Mouse (Mus musculus) lung, adult 2 months (tissue): ENCODE measurements around the gene Fasn. TPM values are rescaled to one million over a fixed set of nuclear protein-coding genes. Genes with fewer than 3 reads are reported as not detected.
A peak's percentile ranks its signal among the peaks of the same experiment; 100 is the strongest.
"Not testable (repeated sequence)": the region's sequence is repeated elsewhere in the genome, so short reads cannot be mapped to it uniquely, and the experiment has no call there.

Source experiments
- DNase-seq: peaks from one replicate; pipeline ENCODE4 v3.0.0; 2022
- H3K4me1 ChIP-seq: fragments of 200-500 bp; 2 replicates; pipeline ENCODE4 v1.6.1; 2011; ENCODE audit warnings: low read length; ENCODE audit not compliant: control insufficient read depth, insufficient read depth
- H3K4me3 ChIP-seq: fragments of 200-500 bp; replicated peaks from 2 replicates; pipeline ENCODE3; 2011; ENCODE audit warnings: low read depth, mild to moderate bottlenecking, control low read depth, low read length; ENCODE audit errors: extremely low read depth
- CTCF ChIP-seq: fragments of 200-500 bp; IDR thresholded peaks from 2 replicates; pipeline ENCODE4 v1.5.1; 2011; ENCODE audit warnings: mild to moderate bottlenecking, low read length, control low read depth; ENCODE audit not compliant: insufficient read depth
- POLR2A ChIP-seq: fragments of 200-500 bp; IDR thresholded peaks from 2 replicates; pipeline ENCODE4 v1.6.1; 2011; ENCODE audit warnings: low read depth, mild to moderate bottlenecking, control low read depth, low read length, borderline replicate concordance; ENCODE audit errors: extremely low read depth
- WGBS: fragments of 180-500 bp; shearing (Covaris S2); methylation state at CpG from one replicate; pipeline ENCODE4 v1.1.7; 2018; 5-methylcytosine and 5-hydroxymethylcytosine counted together
- polyA plus RNA-seq: library from polyadenylated mRNA; depleted of rRNA; stranded (reverse); fragments of >200 nt; gene quantifications from 2 replicates; pipeline ENCODE4 v1.2.3, GENCODE M21; 2012

Gene Fasn
- polyA plus RNA-seq, 1 experiment: 1,388 TPM

- peak; percentile 88 for DNase-seq
- TF ChIP-seq POLR2A: peak; percentile 63; the same call in 1 of the 2 replicates
- TF ChIP-seq CTCF: peak; percentile 89
- H3K4me1 ChIP-seq: peaks cover 14% of the 10 kb centered on the region
- peak overlapping the region; percentile 37 for H3K4me3 ChIP-seq
- WGBS: 11% methylated on average over 10 of the region's 10 CpGs
Measured at GRCm38 (mm10) chr11:120800061-120800904, 24.1 kb downstream of the Fasn start.

- DNase-seq: peak; percentile 33
- Histone ChIP-seq H3K4me1 (peaks cover 18% of the 10 kb centered on the region), H3K4me3 (no peak overlapping the region)
- no peak for TF ChIP-seq POLR2A
- no peak for TF ChIP-seq CTCF
- WGBS: 56% methylated on average over 6 of the region's 6 CpGs
Measured at GRCm38 (mm10) chr11:120799316-120799890, 24.9 kb downstream of the Fasn start.

- DNase-seq: no peak
- Histone ChIP-seq H3K4me3 (no peak overlapping the region), H3K4me1 (peaks cover 18% of the 10 kb centered on the region)
- TF ChIP-seq POLR2A: no peak
- no peak for TF ChIP-seq CTCF
- WGBS: 57% methylated on average over 3 of the region's 3 CpGs
Measured at GRCm38 (mm10) chr11:120798244-120798643, 26.1 kb downstream of the Fasn start.

GRCm38 (mm10) chr11:120796614-120796946 is 27.8 kb downstream of the Fasn start:
- DNase-seq: no peak
- WGBS: 28% methylated on average over 8 of the region's 8 CpGs
- TF ChIP-seq CTCF (no peak), POLR2A (no peak)
- Histone ChIP-seq H3K4me3 (peak overlapping the region; percentile 4), H3K4me1 (peaks cover 18% of the 10 kb centered on the region)

- TF ChIP-seq CTCF (no peak), POLR2A (peak; percentile 87)
- DNase-seq: peak; percentile 97
- Histone ChIP-seq H3K4me1 (peaks cover 17% of the 10 kb centered on the region), H3K4me3 (peak within 1 kb of the TSS; percentile 87)
- 1% methylated on average over 59 of the region's 59 CpGs for WGBS
Measured at GRCm38 (mm10) chr11:120795756-120796613, 28.4 kb downstream of the Fasn start, which contains the start of gene Dus1l. Gene Dus1l (minus strand): TSS chr11:120796403.

- Histone ChIP-seq H3K4me1 (peaks cover 9% of the 10 kb centered on the region), H3K4me3 (no peak overlapping the region)
- no peak for DNase-seq
- WGBS: 93% methylated on average over 9 of the region's 9 CpGs
- TF ChIP-seq CTCF (no peak), POLR2A (no peak)
Measured at GRCm38 (mm10) chr11:120792652-120793051, 31.7 kb downstream of the Fasn start.

GRCm38 (mm10) chr11:120789810-120790209 is 34.5 kb downstream of the Fasn start:
- Histone ChIP-seq H3K4me1 (peaks cover 6% of the 10 kb centered on the region), H3K4me3 (no peak overlapping the region)
- no peak for DNase-seq
- WGBS: 86% methylated on average over 3 of the region's 3 CpGs
- TF ChIP-seq POLR2A (no peak), CTCF (no peak)

GRCm38 (mm10) chr11:120789355-120789754 is 35.0 kb downstream of the Fasn start:
- 87% methylated on average over 4 of the region's 4 CpGs for WGBS
- Histone ChIP-seq H3K4me3 (no peak overlapping the region), H3K4me1 (peaks cover 7% of the 10 kb centered on the region)
- TF ChIP-seq POLR2A: no peak
- no peak for DNase-seq

GRCm38 (mm10) chr11:120788460-120788859 is 35.9 kb downstream of the Fasn start:
- not testable (repeated sequence) for DNase-seq, H3K4me3 ChIP-seq, H3K4me1 ChIP-seq
- WGBS: 85% methylated on average over 10 of the region's 10 CpGs

- DNase-seq: no peak
- peaks cover 11% of the 10 kb centered on the region for H3K4me1 ChIP-seq
- 32% methylated on average over 9 of the region's 9 CpGs for WGBS
- H3K4me3 ChIP-seq: peak overlapping the region; percentile 85
- TF ChIP-seq POLR2A (no peak), CTCF (no peak)
Measured at GRCm38 (mm10) chr11:120785145-120785544, 39.2 kb downstream of the Fasn start.
